Mouse (Mus musculus): ENCODE data around the gene Epn2. TPM values are rescaled to one million over a fixed set of nuclear protein-coding genes. Genes with fewer than 3 reads are reported as not detected.

Gene Epn2
- polyA plus RNA-seq, 1 experiment from 2014 or later: 15.6 TPM

- Histone ChIP-seq H3K4me2 (ENCODE audit: low read depth, low read length) (no peak overlapping the region), H3K27ac (ENCODE audit: low read length) (no peak overlapping the region), H3K4me3 (ENCODE audit: low read length) (no peak overlapping the region), H3K9me3 (ENCODE audit: control insufficient read depth, low read length) (no peaks in the 10 kb centered on the region), H3K9ac (ENCODE audit: low read depth, low read length) (no peak overlapping the region), H3K4me1 (ENCODE audit: control insufficient read depth, insufficient read depth, low read length) (peaks cover 13% of the 10 kb centered on the region), H3K36me3 (ENCODE audit: control insufficient read depth, insufficient read depth, low read length) (no peaks in the 10 kb centered on the region), H3K27me3 (replicated peaks; ENCODE audit: control insufficient read depth, insufficient read depth, low read length) (no peaks in the 10 kb centered on the region)
- ATAC-seq: no peak
- 76% methylated on average over 7 of the region's 7 CpGs for WGBS
Measured at GRCm38 (mm10) chr11:61617293-61617975, 37.9 kb upstream of the Epn2 start.

- 71% methylated on average over 9 of the region's 9 CpGs for WGBS
- Histone ChIP-seq H3K4me1 (ENCODE audit: control insufficient read depth, insufficient read depth, low read length) (peaks cover 13% of the 10 kb centered on the region), H3K4me3 (ENCODE audit: low read length) (no peak overlapping the region), H3K36me3 (ENCODE audit: control insufficient read depth, insufficient read depth, low read length) (no peaks in the 10 kb centered on the region), H3K9me3 (ENCODE audit: control insufficient read depth, low read length) (no peaks in the 10 kb centered on the region), H3K4me2 (ENCODE audit: low read depth, low read length) (no peak overlapping the region), H3K9ac (ENCODE audit: low read depth, low read length) (peak overlapping the region; percentile 6; the same call in 1 of the 2 replicates), H3K27ac (ENCODE audit: low read length) (no peak overlapping the region), H3K27me3 (replicated peaks; ENCODE audit: control insufficient read depth, insufficient read depth, low read length) (no peaks in the 10 kb centered on the region)
- ATAC-seq: no peak
Measured at GRCm38 (mm10) chr11:61616523-61617292, 37.2 kb upstream of the Epn2 start.

DNA sequence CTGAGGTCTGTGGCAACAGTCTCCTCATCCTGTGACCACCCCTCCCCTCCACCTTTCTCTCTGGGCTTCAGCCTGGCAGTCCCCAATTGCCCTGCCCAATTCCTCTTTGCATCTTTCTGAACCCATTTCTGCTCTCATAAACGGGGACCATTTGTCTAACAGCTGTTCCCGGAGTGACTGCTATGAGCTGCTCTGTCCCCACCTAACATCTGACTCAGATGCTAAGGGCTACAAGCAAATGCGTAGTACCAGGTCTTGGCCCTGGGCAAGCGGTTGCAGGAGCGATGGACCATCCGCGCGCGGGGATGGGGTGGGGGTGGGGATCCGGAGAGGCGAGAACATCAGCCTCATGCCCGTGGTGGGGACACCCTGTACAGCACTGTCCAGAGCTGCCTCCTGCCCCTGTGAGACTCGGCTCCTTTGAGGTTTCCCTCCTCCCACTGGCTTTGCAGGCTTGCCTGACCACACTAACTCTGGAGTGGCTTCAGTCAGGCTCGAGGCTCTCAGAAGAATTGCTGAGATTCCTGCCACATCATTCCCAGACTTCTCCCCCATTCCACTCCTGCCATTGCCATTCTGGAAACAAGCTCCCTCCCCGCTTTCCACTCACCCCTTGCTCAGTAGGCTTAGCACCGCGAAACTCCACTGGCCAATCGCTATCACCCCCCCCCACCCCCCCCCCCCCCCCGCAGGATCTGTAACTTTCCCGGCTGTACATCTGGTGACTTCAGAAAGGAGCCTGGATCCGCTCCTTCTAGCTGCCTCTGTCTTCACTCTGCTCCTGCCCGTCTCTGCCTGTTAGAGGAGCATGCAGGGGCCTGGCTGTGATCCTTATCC, 36.4 kb upstream of the Epn2 start:
- H3K4me1 ChIP-seq (ENCODE audit: control insufficient read depth, insufficient read depth, low read length): peaks cover 13% of the 10 kb centered on the region
- 12% methylated on average over 21 of the region's 22 CpGs for WGBS
- 0 out of 2 replicates have a peak overlapping the region, but pooled peaks have one; percentile 17 for H3K27ac ChIP-seq (ENCODE audit: low read length)
- H3K4me2 ChIP-seq (ENCODE audit: low read depth, low read length): peak overlapping the region; percentile 31
- H3K4me3 ChIP-seq (ENCODE audit: low read length): no peak overlapping the region
- no peaks in the 10 kb centered on the region for H3K36me3 ChIP-seq (ENCODE audit: control insufficient read depth, insufficient read depth, low read length)
- H3K9me3 ChIP-seq (ENCODE audit: control insufficient read depth, low read length): no peaks in the 10 kb centered on the region
- H3K9ac ChIP-seq (ENCODE audit: low read depth, low read length): peak overlapping the region; percentile 38
- ATAC-seq: peak; percentile 8; the same call in 1 of the 2 replicates
- no peaks in the 10 kb centered on the region for H3K27me3 ChIP-seq (replicated peaks; ENCODE audit: control insufficient read depth, insufficient read depth, low read length)

DNA sequence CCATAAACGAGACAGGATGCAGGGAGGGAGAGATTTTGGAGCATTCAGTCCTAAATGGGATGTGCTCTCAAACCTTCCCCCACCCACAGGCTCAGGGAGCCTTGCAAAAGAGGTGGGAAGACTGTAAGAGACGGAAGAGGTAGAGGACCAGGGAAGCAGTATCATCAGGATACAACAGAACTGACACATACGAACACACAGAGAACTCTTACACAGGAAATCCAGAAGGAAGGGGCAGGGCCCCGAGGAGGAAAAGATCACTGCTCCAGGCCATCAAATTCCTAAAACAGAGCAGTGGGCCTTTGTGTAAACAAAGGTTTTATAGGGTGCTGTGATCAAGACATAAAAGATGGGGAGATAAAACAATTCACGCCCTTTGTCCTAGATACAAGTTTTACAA, 34.9 kb upstream of the Epn2 start:
- WGBS: 46% methylated on average over 5 of the region's 5 CpGs
- no peak overlapping the region for H3K27ac ChIP-seq (ENCODE audit: low read length)
- no peak for ATAC-seq

DNA sequence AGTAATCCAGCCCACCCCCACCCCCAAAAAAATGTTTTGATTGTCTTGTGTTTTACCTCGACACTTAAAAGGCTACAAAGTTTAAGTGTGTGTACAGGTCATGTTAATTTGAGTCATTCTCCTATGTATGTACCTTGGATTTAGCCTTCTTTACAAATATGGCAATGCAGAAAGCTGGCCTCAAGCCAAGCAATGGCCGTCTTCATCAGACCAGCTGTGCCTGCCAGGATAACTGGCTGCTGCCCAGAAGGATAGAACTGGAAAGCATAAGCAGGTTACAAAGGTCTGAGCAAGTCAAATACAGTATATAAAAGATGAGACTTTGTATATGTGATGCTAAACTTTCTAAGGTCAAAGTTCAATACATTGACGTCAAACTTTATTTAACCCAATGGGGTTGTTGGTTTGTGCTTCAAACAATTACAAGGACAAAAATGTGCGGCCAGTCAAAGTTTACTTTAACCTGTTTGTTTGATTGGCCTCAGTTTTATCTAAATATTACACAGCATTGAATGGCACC, 32.7 kb upstream of the Epn2 start:
- no peaks in the 10 kb centered on the region for H3K9me3 ChIP-seq (ENCODE audit: control insufficient read depth, low read length)
- H3K36me3 ChIP-seq (ENCODE audit: control insufficient read depth, insufficient read depth, low read length): no peaks in the 10 kb centered on the region
- no peak overlapping the region for H3K4me3 ChIP-seq (ENCODE audit: low read length)
- H3K4me1 ChIP-seq (ENCODE audit: control insufficient read depth, insufficient read depth, low read length): peaks cover 8% of the 10 kb centered on the region; the same call in 1 of the 2 replicates
- H3K4me2 ChIP-seq (ENCODE audit: low read depth, low read length): no peak overlapping the region
- no peaks in the 10 kb centered on the region for H3K27me3 ChIP-seq (replicated peaks; ENCODE audit: control insufficient read depth, insufficient read depth, low read length)
- H3K9ac ChIP-seq (ENCODE audit: low read depth, low read length): no peak overlapping the region
- ATAC-seq: no peak
- no peak overlapping the region for H3K27ac ChIP-seq (ENCODE audit: low read length)
- 51% methylated on average over 4 of the region's 4 CpGs for WGBS

More for the DNA sequence above, 34.9 kb upstream of the Epn2 start:
- Histone ChIP-seq H3K4me2 (ENCODE audit: low read depth, low read length) (no peak overlapping the region), H3K4me3 (ENCODE audit: low read length) (no peak overlapping the region), H3K9me3 (ENCODE audit: control insufficient read depth, low read length) (no peaks in the 10 kb centered on the region), H3K27me3 (replicated peaks; ENCODE audit: control insufficient read depth, insufficient read depth, low read length) (no peaks in the 10 kb centered on the region), H3K36me3 (ENCODE audit: control insufficient read depth, insufficient read depth, low read length) (no peaks in the 10 kb centered on the region), H3K9ac (ENCODE audit: low read depth, low read length) (no peak overlapping the region), H3K4me1 (ENCODE audit: control insufficient read depth, insufficient read depth, low read length) (peaks cover 8% of the 10 kb centered on the region)

DNA sequence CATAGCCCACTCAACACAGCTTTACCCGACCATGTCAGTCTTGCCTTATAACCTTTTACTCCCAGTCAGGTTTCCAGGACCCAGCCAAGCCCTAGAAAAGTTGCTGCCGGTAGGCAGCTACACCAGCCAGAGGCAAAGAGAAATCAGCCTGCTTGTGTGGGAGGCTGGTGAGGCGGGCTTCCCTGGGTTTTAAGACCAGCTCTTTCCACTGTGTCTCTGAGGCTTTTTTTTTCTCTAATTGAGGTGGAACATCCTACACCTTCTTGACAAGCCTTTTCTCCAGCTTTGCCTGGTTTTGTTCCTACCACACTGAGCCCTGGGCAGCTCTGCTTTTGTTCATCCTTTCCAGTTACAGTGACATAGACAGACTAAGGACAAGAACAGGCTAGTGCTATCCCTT, 31.7 kb upstream of the Epn2 start:
- Histone ChIP-seq H3K4me1 (ENCODE audit: control insufficient read depth, insufficient read depth, low read length) (peaks cover 5% of the 10 kb centered on the region; the same call in 1 of the 2 replicates), H3K36me3 (ENCODE audit: control insufficient read depth, insufficient read depth, low read length) (no peaks in the 10 kb centered on the region), H3K27me3 (replicated peaks; ENCODE audit: control insufficient read depth, insufficient read depth, low read length) (no peaks in the 10 kb centered on the region), H3K9ac (ENCODE audit: low read depth, low read length) (no peak overlapping the region), H3K4me3 (ENCODE audit: low read length) (no peak overlapping the region), H3K4me2 (ENCODE audit: low read depth, low read length) (no peak overlapping the region), H3K27ac (ENCODE audit: low read length) (no peak overlapping the region), H3K9me3 (ENCODE audit: control insufficient read depth, low read length) (no peaks in the 10 kb centered on the region)
- no peak for ATAC-seq
- 84% methylated on average over 3 of the region's 3 CpGs for WGBS

DNA sequence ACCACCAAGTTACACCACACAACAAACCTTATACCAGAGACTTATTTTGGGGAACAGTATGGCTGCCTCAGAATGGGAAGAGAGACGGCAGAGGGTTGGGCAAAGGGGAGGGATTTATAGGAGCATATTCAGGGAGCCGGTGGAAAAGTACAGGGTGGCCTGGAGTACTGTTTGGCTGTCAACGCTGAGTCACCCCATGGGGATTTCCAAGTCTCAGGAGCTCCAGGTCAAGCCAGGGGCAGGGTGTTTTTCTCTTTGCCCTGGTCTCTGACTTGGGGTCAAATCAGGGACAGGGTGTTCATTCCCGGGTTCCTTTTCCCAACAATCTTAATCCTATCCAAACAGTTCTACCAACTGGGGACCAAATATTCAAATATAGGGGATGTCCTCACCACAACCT, 28.6 kb upstream of the Epn2 start:
- Histone ChIP-seq H3K27ac (ENCODE audit: low read length) (no peak overlapping the region), H3K9me3 (ENCODE audit: control insufficient read depth, low read length) (no peaks in the 10 kb centered on the region), H3K4me2 (ENCODE audit: low read depth, low read length) (no peak overlapping the region), H3K27me3 (replicated peaks; ENCODE audit: control insufficient read depth, insufficient read depth, low read length) (no peaks in the 10 kb centered on the region), H3K36me3 (ENCODE audit: control insufficient read depth, insufficient read depth, low read length) (no peaks in the 10 kb centered on the region), H3K4me3 (ENCODE audit: low read length) (no peak overlapping the region), H3K9ac (ENCODE audit: low read depth, low read length) (no peak overlapping the region), H3K4me1 (ENCODE audit: control insufficient read depth, insufficient read depth, low read length) (no peaks in the 10 kb centered on the region)
- WGBS: 60% methylated on average over 4 of the region's 4 CpGs
- no peak for ATAC-seq

- no peak overlapping the region for H3K27ac ChIP-seq (ENCODE audit: low read length)
- ATAC-seq: no peak
- 84% methylated on average over 7 of the region's 7 CpGs for WGBS
Measured at GRCm38 (mm10) chr11:61602705-61603104, 23.2 kb upstream of the Epn2 start.

DNA sequence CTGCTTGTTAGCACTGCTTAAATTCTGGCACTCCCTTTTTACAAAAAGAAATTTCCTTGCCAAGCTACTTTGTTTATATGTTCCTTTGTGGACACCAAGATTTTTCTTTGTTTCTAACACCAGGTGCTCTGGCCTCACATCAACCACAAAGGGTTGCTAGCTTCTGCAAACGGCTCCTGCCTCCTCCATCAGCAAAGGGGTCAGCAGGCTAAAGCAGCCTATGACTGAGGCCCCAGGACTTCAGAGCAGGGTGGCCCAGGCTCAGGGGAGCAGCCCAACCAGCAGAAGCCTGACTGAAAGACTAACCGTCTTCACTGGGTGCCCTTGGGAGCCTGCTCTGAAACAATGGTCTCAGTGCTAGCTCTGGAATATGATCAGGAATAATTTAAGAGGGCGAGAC, 22.0 kb upstream of the Epn2 start:
- no peak for ATAC-seq
- H3K4me1 ChIP-seq (ENCODE audit: control insufficient read depth, insufficient read depth, low read length): no peaks in the 10 kb centered on the region
- H3K9me3 ChIP-seq (ENCODE audit: control insufficient read depth, low read length): no peaks in the 10 kb centered on the region
- no peak overlapping the region for H3K9ac ChIP-seq (ENCODE audit: low read depth, low read length)
- no peaks in the 10 kb centered on the region for H3K27me3 ChIP-seq (replicated peaks; ENCODE audit: control insufficient read depth, insufficient read depth, low read length)
- no peak overlapping the region for H3K4me2 ChIP-seq (ENCODE audit: low read depth, low read length)
- H3K36me3 ChIP-seq (ENCODE audit: control insufficient read depth, insufficient read depth, low read length): no peaks in the 10 kb centered on the region
- H3K4me3 ChIP-seq (ENCODE audit: low read length): no peak overlapping the region
- 47% methylated on average over 3 of the region's 3 CpGs for WGBS
- no peak overlapping the region for H3K27ac ChIP-seq (ENCODE audit: low read length)

More at GRCm38 (mm10) chr11:61602705-61603104, 23.2 kb upstream of the Epn2 start:
- Histone ChIP-seq H3K36me3 (ENCODE audit: control insufficient read depth, insufficient read depth, low read length) (no peaks in the 10 kb centered on the region), H3K9me3 (ENCODE audit: control insufficient read depth, low read length) (no peaks in the 10 kb centered on the region), H3K4me1 (ENCODE audit: control insufficient read depth, insufficient read depth, low read length) (no peaks in the 10 kb centered on the region), H3K9ac (ENCODE audit: low read depth, low read length) (no peak overlapping the region), H3K4me3 (ENCODE audit: low read length) (no peak overlapping the region), H3K27me3 (replicated peaks; ENCODE audit: control insufficient read depth, insufficient read depth, low read length) (no peaks in the 10 kb centered on the region), H3K4me2 (ENCODE audit: low read depth, low read length) (no peak overlapping the region)
